In the genomic region with DNA sequence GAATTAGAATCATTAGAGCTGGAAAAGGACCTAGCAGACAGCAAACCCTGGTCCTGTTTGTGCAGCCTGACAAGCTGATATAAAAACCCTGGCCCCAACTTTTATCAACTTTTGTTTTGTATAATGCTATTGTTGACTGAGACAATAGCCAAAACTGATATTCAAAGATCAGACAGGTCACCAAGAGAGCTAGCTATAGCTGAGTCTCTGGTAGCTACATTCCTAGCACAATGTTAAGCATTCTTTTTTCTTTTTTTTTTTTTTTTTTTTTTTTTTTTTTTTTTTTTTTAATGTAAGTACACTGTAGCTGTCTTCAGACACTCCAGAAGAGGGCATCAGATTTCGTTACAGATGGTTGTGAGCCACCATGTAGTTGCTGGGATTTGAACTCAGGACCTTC, we compare ENCODE assay signal across 6 mouse cellular contexts. TPM values are rescaled to one million over a fixed set of nuclear protein-coding genes. Genes with fewer than 3 reads are reported as not detected.
"Had no signal": no experiment of that assay in that cellular context is flagged by ENCODE, and none has a peak within 500 bp of the region (broad histone marks: within the 10 kb centered on the region; RNA-seq: fewer than 3 reads in every experiment).

No protein-coding gene starts in this region.

RNA-seq across cellular contexts. Expression of a gene that starts 14.3 kb away (rescaled TPM):
- total RNA-seq: neutrophil, adult 5-6 weeks had no signal
- polyA plus RNA-seq: neural tube, embryonic 13.5 days; neural tube, embryonic 14.5 days; neural tube, embryonic 15.5 days; spleen, adult 2 months; thymus, adult 2 months had no signal
